Mouse (Mus musculus): Measurements from ENCODE around the gene Zdhhc8.

The Zdhhc8 gene

GRCm38 (mm10) chr16:18234671-18235388 is at the start of gene Zdhhc8:
TSS of gene Zdhhc8 (minus strand) at chr16:18235136.
- peak; percentile 82 for DNase-seq

- DNase-seq = no peak
Observed at GRCm38 (mm10) chr16:18275166-18275565, 40.2 kb upstream of the Zdhhc8 start.

GRCm38 (mm10) chr16:18268182-18268581 is 33.2 kb upstream of the Zdhhc8 start:
- no peak for DNase-seq

- no peak for DNase-seq
Observed at GRCm38 (mm10) chr16:18265024-18265423, 30.1 kb upstream of the Zdhhc8 start.

GRCm38 (mm10) chr16:18258221-18258620 is 23.3 kb upstream of the Zdhhc8 start, which contains the start of gene Gm49776:
TSS of gene Gm49776 (minus strand) at chr16:18258321.
- DNase-seq = no peak

- DNase-seq = no peak
Observed at GRCm38 (mm10) chr16:18253866-18254265, 18.9 kb upstream of the Zdhhc8 start.

- DNase-seq = no peak
Observed at GRCm38 (mm10) chr16:18252736-18253135, 17.8 kb upstream of the Zdhhc8 start.

- no peak for DNase-seq
Observed at GRCm38 (mm10) chr16:18250828-18251790, 16.2 kb upstream of the Zdhhc8 start.

GRCm38 (mm10) chr16:18250231-18250630 is 15.3 kb upstream of the Zdhhc8 start:
- no peak for DNase-seq

- DNase-seq = peak; percentile 59
Observed at GRCm38 (mm10) chr16:18249364-18249967, 14.5 kb upstream of the Zdhhc8 start.

GRCm38 (mm10) chr16:18248433-18249363 is 13.8 kb upstream of the Zdhhc8 start, which contains the start of the genes Trmt2a and Ranbp1:
TSS of gene Trmt2a (plus strand) at chr16:18248679.
TSS of gene Ranbp1 (minus strand) at chr16:18248732.
- DNase-seq = peak; percentile 99

GRCm38 (mm10) chr16:18247521-18248399 is 12.8 kb upstream of the Zdhhc8 start:
- DNase-seq = peak; percentile 14

- no peak for DNase-seq
Observed at GRCm38 (mm10) chr16:18241581-18241980, 6.6 kb upstream of the Zdhhc8 start.

- DNase-seq = no peak
Observed at GRCm38 (mm10) chr16:18236676-18237501, 2.0 kb upstream of the Zdhhc8 start.

- peak; percentile 70 for DNase-seq
Observed at GRCm38 (mm10) chr16:18235389-18236065, 591 bp upstream of the Zdhhc8 start.

- DNase-seq = peak; percentile 7
Observed at GRCm38 (mm10) chr16:18233919-18234670, 841 bp downstream of the Zdhhc8 start.

- DNase-seq = no peak
Observed at GRCm38 (mm10) chr16:18233451-18233850, 1.5 kb downstream of the Zdhhc8 start.

GRCm38 (mm10) chr16:18231451-18231850 is 3.5 kb downstream of the Zdhhc8 start:
- DNase-seq = no peak

- DNase-seq = no peak
Observed at GRCm38 (mm10) chr16:18231047-18231446, 3.9 kb downstream of the Zdhhc8 start.

Measured in lung, postnatal 36 days (tissue).